Mouse (Mus musculus): ENCODE data around the gene Ager.

DNA sequence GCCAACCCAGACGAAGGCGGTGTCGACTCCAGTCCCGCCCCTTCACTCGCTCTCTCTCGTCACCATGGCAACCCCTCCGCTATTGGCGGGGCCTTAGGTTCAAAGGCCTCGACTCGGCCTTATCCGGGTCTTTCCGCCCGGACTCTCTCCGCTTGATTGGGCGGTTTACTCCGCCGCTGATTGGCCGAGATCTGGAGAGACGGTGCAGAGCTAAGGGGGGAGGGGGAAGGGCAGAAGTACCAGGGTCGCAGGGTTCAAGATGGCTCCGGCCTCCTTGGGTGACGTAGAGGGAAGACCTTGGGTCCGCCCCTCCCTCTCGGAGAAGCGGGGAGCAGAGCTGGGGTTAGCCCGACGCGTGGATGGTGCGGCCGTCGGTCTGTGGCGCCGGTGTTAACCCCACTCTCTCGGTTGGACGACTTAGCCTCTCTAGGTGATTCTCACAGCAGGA lies 6.4 kb downstream of the Ager start, which contains the start of gene Agpat1:
- TF ChIP-seq CTCF (IDR thresholded peaks at IDR 0.05; ENCODE audit: low read depth) (no peak), EP300 (optimal IDR thresholded peaks at IDR 0.05) (no peak)
